In genomic region chr17:67776764-67777163, GRCm38 (mm10) we compare ENCODE assay signal across 7 mouse cellular contexts.
DNase-seq lines count a peak whose midpoint lies in the region; ATAC-seq and TF ChIP-seq lines count a peak whose summit lies in the region.

No protein-coding gene starts in this region.

- H3K27me3 ChIP-seq in hindbrain, embryonic 14.5 days (ENCODE audit: control insufficient read depth, insufficient read depth, low read length): no peaks in the 10 kb centered on the region
- no peaks in the 10 kb centered on the region for H3K27me3 ChIP-seq in hindbrain, embryonic 12.5 days
- no peaks in the 10 kb centered on the region for H3K27me3 ChIP-seq in midbrain, postnatal 0 days (ENCODE audit: insufficient read depth, low read length)
- no peaks in the 10 kb centered on the region for H3K27me3 ChIP-seq in midbrain, embryonic 13.5 days
- H3K27me3 ChIP-seq in liver, postnatal 0 days (ENCODE audit: insufficient read depth, low read length): no peaks in the 10 kb centered on the region

- no peak for TF ChIP-seq EP300 in liver, postnatal 0 days (IDR thresholded peaks at IDR 0.05; ENCODE audit: low read depth)

- no peaks in the 10 kb centered on the region for H3K9me3 ChIP-seq in hindbrain, embryonic 14.5 days (ENCODE audit: control insufficient read depth, low read length)
- no peaks in the 10 kb centered on the region for H3K9me3 ChIP-seq in hindbrain, embryonic 12.5 days (replicated peaks)
- H3K9me3 ChIP-seq in midbrain, postnatal 0 days (ENCODE audit: low read length): no peaks in the 10 kb centered on the region
- H3K9me3 ChIP-seq in midbrain, embryonic 13.5 days: no peaks in the 10 kb centered on the region
- H3K9me3 ChIP-seq in liver, postnatal 0 days (ENCODE audit: low read length): no peaks in the 10 kb centered on the region

- H3K9ac ChIP-seq in hindbrain, embryonic 14.5 days: no peak overlapping the region
- no peak overlapping the region for H3K9ac ChIP-seq in hindbrain, embryonic 12.5 days
- no peak overlapping the region for H3K9ac ChIP-seq in midbrain, postnatal 0 days (replicated peaks; ENCODE audit: low read length, poor library complexity, severe bottlenecking)
- H3K9ac ChIP-seq in midbrain, embryonic 13.5 days (replicated peaks): no peak overlapping the region
- H3K9ac ChIP-seq in liver, postnatal 0 days (replicated peaks): no peak overlapping the region

- H3K36me3 ChIP-seq in hindbrain, embryonic 14.5 days (replicated peaks; ENCODE audit: control insufficient read depth, insufficient read depth): peaks cover 13% of the 10 kb centered on the region; the same call in 1 of the 2 replicates
- H3K36me3 ChIP-seq in hindbrain, embryonic 12.5 days: peaks cover 25% of the 10 kb centered on the region
- H3K36me3 ChIP-seq in midbrain, postnatal 0 days (ENCODE audit: insufficient read depth, low read length): peaks cover 7% of the 10 kb centered on the region; the same call in 1 of the 2 replicates
- peaks cover 15% of the 10 kb centered on the region for H3K36me3 ChIP-seq in midbrain, embryonic 13.5 days
- no peaks in the 10 kb centered on the region for H3K36me3 ChIP-seq in liver, postnatal 0 days (replicated peaks; ENCODE audit: insufficient read depth, low read length)

- H3K4me3 ChIP-seq in hindbrain, embryonic 14.5 days (replicated peaks; ENCODE audit: low read length): no peak overlapping the region
- no peak overlapping the region for H3K4me3 ChIP-seq in hindbrain, embryonic 12.5 days
- no peak overlapping the region for H3K4me3 ChIP-seq in midbrain, postnatal 0 days (ENCODE audit: low read depth, low read length)
- no peak overlapping the region for H3K4me3 ChIP-seq in midbrain, embryonic 13.5 days (replicated peaks)
- no peak overlapping the region for H3K4me3 ChIP-seq in liver, postnatal 0 days (ENCODE audit: low read depth, low read length)

- ATAC-seq in hindbrain, embryonic 14.5 days (ENCODE audit: low FRiP score): no peak
- no peak for ATAC-seq in hindbrain, embryonic 12.5 days (ENCODE audit: low FRiP score)
- ATAC-seq in midbrain, postnatal 0 days (ENCODE audit: low FRiP score): no peak
- ATAC-seq in midbrain, embryonic 13.5 days: no peak
- no peak for ATAC-seq in liver, postnatal 0 days

- DNase-seq in hindbrain, embryonic 14.5 days (ENCODE audit: low spot score): peak; percentile 27
- peak; percentile 17 for DNase-seq in midbrain, postnatal 0 days (ENCODE audit: low spot score)
- peak; percentile 35 to 36 for DNase-seq in adrenal gland, postnatal 36 days
- DNase-seq in liver, postnatal 0 days: no peak
- DNase-seq in cerebellum, postnatal 36 days: no peak

- no peak overlapping the region for H3K4me2 ChIP-seq in hindbrain, embryonic 14.5 days (replicated peaks)
- no peak overlapping the region for H3K4me2 ChIP-seq in hindbrain, embryonic 12.5 days (replicated peaks)
- H3K4me2 ChIP-seq in midbrain, postnatal 0 days (ENCODE audit: low read depth, low read length, poor library complexity, severe bottlenecking): no peak overlapping the region
- no peak overlapping the region for H3K4me2 ChIP-seq in midbrain, embryonic 13.5 days (replicated peaks)
- H3K4me2 ChIP-seq in liver, postnatal 0 days (ENCODE audit: low read depth, low read length): no peak overlapping the region

- WGBS in hindbrain, embryonic 14.5 days: 76% methylated on average over 9 of the region's 9 CpGs
- 76% methylated on average over 9 of the region's 9 CpGs for WGBS in hindbrain, embryonic 12.5 days
- WGBS in midbrain, postnatal 0 days: 78% methylated on average over 9 of the region's 9 CpGs
- WGBS in midbrain, embryonic 13.5 days: 76% methylated on average over 9 of the region's 9 CpGs
- WGBS in liver, postnatal 0 days (ENCODE audit: insufficient replicate concordance): 67% methylated on average over 9 of the region's 9 CpGs

- peak; percentile 67 for TF ChIP-seq CTCF in midbrain, postnatal 0 days (IDR thresholded peaks at IDR 0.05)
- peak; percentile 48 for TF ChIP-seq CTCF in liver, postnatal 0 days (IDR thresholded peaks at IDR 0.05; ENCODE audit: low read depth)

- no peaks in the 10 kb centered on the region for H3K4me1 ChIP-seq in hindbrain, embryonic 14.5 days (replicated peaks; ENCODE audit: control insufficient read depth, insufficient read depth, low read length)
- H3K4me1 ChIP-seq in hindbrain, embryonic 12.5 days: no peaks in the 10 kb centered on the region
- H3K4me1 ChIP-seq in midbrain, postnatal 0 days (ENCODE audit: insufficient read depth, low read length): no peaks in the 10 kb centered on the region
- 0 out of 2 replicates have a peak, but pooled peaks cover 4% of the 10 kb centered on the region for H3K4me1 ChIP-seq in midbrain, embryonic 13.5 days (replicated peaks)
- H3K4me1 ChIP-seq in liver, postnatal 0 days (ENCODE audit: insufficient read depth): no peaks in the 10 kb centered on the region

- H3K27ac ChIP-seq in hindbrain, embryonic 14.5 days: no peak overlapping the region
- H3K27ac ChIP-seq in hindbrain, embryonic 12.5 days: no peak overlapping the region
- H3K27ac ChIP-seq in midbrain, postnatal 0 days (ENCODE audit: low read depth, low read length): no peak overlapping the region
- no peak overlapping the region for H3K27ac ChIP-seq in midbrain, embryonic 13.5 days
- H3K27ac ChIP-seq in liver, postnatal 0 days (ENCODE audit: low read depth): no peak overlapping the region

Comparison
In these comparisons a context has a peak if more than half of its experiments do, and no peak if none do; other contexts are left out.
1. DNase-seq: peak in hindbrain, embryonic 14.5 days (single experiment), midbrain, postnatal 0 days (single experiment) and adrenal gland, postnatal 36 days (2 of 2); none in liver, postnatal 0 days (single experiment) and cerebellum, postnatal 36 days (0 of 2).